Mouse (Mus musculus): ENCODE data around the gene Cx3cr1. TPM values are rescaled to one million over a fixed set of nuclear protein-coding genes. Genes with fewer than 3 reads are reported as not detected.

Gene Cx3cr1
- total and polyA plus RNA-seq, 3 experiments: 1.2 to 4.4 (median 3.7) TPM

DNA sequence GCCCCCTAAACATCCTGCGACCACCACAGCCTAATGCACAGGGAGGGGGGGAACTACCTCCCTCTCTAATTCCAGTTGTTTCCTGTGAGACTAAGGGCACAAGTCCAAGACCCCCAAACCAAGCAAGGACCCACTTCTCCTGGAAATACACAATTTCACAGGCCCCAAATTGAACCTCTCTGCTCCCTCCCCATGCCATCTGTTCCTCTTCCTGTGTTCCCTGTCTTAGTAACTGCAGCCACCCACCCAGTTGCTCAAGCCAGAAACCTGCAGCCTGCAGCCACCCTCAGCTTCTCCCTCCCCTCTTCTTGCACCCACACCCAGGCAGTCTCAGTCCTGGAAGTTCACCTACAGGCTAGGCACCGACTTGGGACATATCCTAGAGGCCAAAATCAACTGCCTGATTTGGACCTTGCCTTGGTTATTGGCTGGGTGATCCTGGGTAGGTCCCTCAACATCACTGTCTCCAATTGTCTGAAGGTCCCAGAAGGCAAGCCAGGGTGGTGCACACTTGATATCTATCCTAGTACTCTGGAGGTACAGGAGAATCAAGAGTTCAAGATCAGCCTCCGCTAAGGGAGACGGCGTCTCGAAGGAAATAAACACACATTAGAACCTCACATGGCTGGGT lies 90.8 kb downstream of the Cx3cr1 start:
- peaks cover 43% of the 10 kb centered on the region for H3K4me1 ChIP-seq (ENCODE audit: control insufficient read depth, insufficient read depth, low read length)
- TF ChIP-seq POLR2A (IDR thresholded peaks at IDR 0.05; ENCODE audit: insufficient read depth, low read depth, low read length): no peak
- TF ChIP-seq CTCF (IDR thresholded peaks at IDR 0.05): no peak
- no peak for TF ChIP-seq EP300 (IDR thresholded peaks at IDR 0.05; ENCODE audit: insufficient read depth, low read depth, low read length)
- H3K79me2 ChIP-seq (replicated peaks; ENCODE audit: control insufficient read depth, insufficient read depth, low read length): 0 out of 2 replicates have a peak, but pooled peaks cover 2% of the 10 kb centered on the region
- intact Hi-C loops (cut with DNase I): no loop called here
- peak overlapping the region; percentile 13 for H3K27ac ChIP-seq
- WGBS: 65% methylated on average over 6 of the region's 6 CpGs
- H3K27me3 ChIP-seq (ENCODE audit: control insufficient read depth, insufficient read depth, low read length): no peaks in the 10 kb centered on the region
- H3K9ac ChIP-seq (ENCODE audit: low read depth, low read length): no peak overlapping the region
- no peak overlapping the region for H3K4me3 ChIP-seq
- no peak for DNase-seq
- peaks cover 3% of the 10 kb centered on the region; the same call in 1 of the 2 replicates for H3K36me3 ChIP-seq (ENCODE audit: control insufficient read depth, insufficient read depth, low read length)

DNA sequence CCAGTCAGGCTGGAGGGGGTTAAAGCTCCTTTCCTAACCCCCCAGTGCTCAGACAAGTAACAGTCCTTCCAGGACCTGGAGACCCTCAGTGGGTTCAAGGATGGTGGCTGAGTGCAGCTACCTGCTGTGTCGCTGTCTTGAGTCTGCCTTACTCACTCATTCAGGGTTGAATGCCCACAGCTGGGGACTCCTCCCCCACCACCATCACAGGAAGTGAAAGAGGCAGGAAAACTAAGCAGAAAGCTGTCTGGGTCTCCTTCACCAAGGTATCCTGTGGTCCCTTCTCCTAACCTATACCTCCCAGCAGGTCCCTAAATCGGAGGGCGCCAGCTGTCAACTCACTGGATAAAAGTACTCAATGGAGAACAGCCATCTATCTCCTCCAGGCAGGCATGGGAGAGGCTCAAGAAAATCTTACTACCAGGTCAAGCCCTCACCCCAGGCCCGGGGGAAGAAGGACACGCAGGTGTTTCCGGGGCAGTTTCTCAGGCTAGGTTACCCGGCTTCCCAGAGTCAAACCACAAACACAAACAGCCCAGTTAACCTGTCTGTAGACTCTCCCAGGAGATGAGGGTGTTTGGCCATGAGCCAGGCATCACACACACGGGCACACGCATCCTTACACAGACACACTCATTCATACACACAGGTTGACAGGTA lies 91.4 kb downstream of the Cx3cr1 start:
- H3K4me1 ChIP-seq (ENCODE audit: control insufficient read depth, insufficient read depth, low read length): peaks cover 43% of the 10 kb centered on the region
- DNase-seq: peak in 1 of 2 experiments; percentile 55
- WGBS: 41% methylated on average over 9 of the region's 9 CpGs
- no peaks in the 10 kb centered on the region for H3K27me3 ChIP-seq (ENCODE audit: control insufficient read depth, insufficient read depth, low read length)
- TF ChIP-seq EP300 (IDR thresholded peaks at IDR 0.05; ENCODE audit: insufficient read depth, low read depth, low read length) (no peak), CTCF (IDR thresholded peaks at IDR 0.05) (no peak), POLR2A (IDR thresholded peaks at IDR 0.05; ENCODE audit: insufficient read depth, low read depth, low read length) (no peak)
- H3K9ac ChIP-seq (ENCODE audit: low read depth, low read length): no peak overlapping the region
- H3K36me3 ChIP-seq (ENCODE audit: control insufficient read depth, insufficient read depth, low read length): peaks cover 3% of the 10 kb centered on the region; the same call in 1 of the 2 replicates
- H3K79me2 ChIP-seq (replicated peaks; ENCODE audit: control insufficient read depth, insufficient read depth, low read length): 0 out of 2 replicates have a peak, but pooled peaks cover 2% of the 10 kb centered on the region
- intact Hi-C loops (cut with DNase I): no loop called here
- H3K27ac ChIP-seq: peak overlapping the region; percentile 20
- no peak overlapping the region for H3K4me3 ChIP-seq

- Histone ChIP-seq H3K36me3 (ENCODE audit: control insufficient read depth, insufficient read depth, low read length) (peaks cover 3% of the 10 kb centered on the region; the same call in 1 of the 2 replicates), H3K27ac (peak overlapping the region; percentile 20; the same call in 1 of the 2 replicates), H3K27me3 (ENCODE audit: control insufficient read depth, insufficient read depth, low read length) (no peaks in the 10 kb centered on the region), H3K4me1 (ENCODE audit: control insufficient read depth, insufficient read depth, low read length) (peaks cover 43% of the 10 kb centered on the region), H3K9ac (ENCODE audit: low read depth, low read length) (no peak overlapping the region), H3K79me2 (replicated peaks; ENCODE audit: control insufficient read depth, insufficient read depth, low read length) (0 out of 2 replicates have a peak, but pooled peaks cover 2% of the 10 kb centered on the region), H3K4me3 (no peak overlapping the region)
- intact Hi-C loops (cut with DNase I): no loop called here
- DNase-seq: no peak
- no peak for TF ChIP-seq EP300 (IDR thresholded peaks at IDR 0.05; ENCODE audit: insufficient read depth, low read depth, low read length)
- no peak for TF ChIP-seq CTCF (IDR thresholded peaks at IDR 0.05)
- TF ChIP-seq POLR2A (IDR thresholded peaks at IDR 0.05; ENCODE audit: insufficient read depth, low read depth, low read length): no peak
- WGBS: 8% methylated on average over 5 of the region's 5 CpGs
Measured at GRCm38 (mm10) chr9:119977557-119978060, 92.1 kb downstream of the Cx3cr1 start.

DNA sequence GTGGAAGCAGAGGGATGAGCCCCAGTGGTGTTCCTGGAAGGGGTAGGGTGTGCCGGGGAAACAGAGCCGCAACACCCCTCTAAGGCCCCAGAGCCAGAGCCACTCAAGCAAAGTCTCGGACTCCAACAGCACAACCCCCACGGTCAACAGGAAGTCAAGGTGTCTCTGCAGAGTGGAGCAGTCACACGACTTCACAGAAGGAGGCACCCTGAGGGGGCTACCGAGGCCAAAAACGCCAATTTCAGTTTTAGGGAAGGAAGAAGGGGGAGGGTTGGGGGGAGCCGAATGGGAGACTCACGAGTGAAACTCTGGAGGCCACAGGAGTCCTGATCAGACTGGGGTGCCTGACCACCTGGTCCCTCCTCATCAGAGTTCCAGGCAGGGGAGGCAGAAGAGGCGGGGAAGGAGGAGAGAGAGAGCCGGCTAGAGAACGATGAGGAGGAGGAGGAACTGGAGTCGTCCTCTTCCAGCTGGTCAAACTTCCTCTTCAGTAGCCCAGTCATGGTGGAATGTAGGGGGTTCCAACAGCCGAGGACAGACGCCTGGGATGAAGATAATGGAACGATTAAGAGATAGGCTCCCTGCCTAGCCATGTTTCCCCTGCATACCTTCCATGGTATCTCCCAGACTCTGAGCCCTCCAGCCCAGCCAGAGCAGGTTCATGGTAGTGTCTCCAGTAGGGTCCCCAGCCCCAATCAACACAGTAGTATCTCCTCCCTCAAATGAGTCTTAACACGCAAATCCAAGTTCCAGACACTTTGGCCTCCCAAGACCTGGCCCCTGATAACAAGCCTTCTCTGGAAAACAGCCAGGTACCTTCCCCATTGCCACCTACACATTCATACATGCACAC lies 92.7 kb downstream of the Cx3cr1 start:
- Histone ChIP-seq H3K79me2 (replicated peaks; ENCODE audit: control insufficient read depth, insufficient read depth, low read length) (0 out of 2 replicates have a peak, but pooled peaks cover 2% of the 10 kb centered on the region), H3K4me1 (ENCODE audit: control insufficient read depth, insufficient read depth, low read length) (peaks cover 42% of the 10 kb centered on the region), H3K4me3 (no peak overlapping the region)

DNA sequence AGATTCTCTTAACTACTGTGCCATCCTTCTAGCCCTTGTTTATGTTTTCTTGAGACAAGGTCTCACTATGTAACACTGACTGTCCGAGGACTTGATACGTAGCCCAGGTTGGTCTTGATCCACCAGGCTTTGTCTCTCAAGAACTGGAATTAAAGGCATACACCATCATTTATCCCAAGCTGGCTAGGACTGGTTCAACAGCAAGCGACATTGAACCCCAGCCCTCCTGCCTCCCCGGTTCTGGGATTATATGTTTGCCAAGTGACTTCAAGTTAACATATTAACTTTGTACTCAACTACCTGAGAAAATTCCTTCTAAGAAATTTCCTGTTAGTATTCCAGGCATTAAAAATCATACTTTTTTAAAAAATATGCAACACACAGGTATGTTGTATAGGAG lies 94.4 kb downstream of the Cx3cr1 start:
- no peak for TF ChIP-seq CTCF (IDR thresholded peaks at IDR 0.05)
- TF ChIP-seq EP300 (IDR thresholded peaks at IDR 0.05; ENCODE audit: insufficient read depth, low read depth, low read length): no peak
- TF ChIP-seq POLR2A (IDR thresholded peaks at IDR 0.05; ENCODE audit: insufficient read depth, low read depth, low read length): no peak
- H3K27ac ChIP-seq: no peak overlapping the region
- no peak overlapping the region for H3K9ac ChIP-seq (ENCODE audit: low read depth, low read length)
- no peak for DNase-seq
- peaks cover 4% of the 10 kb centered on the region for H3K36me3 ChIP-seq (ENCODE audit: control insufficient read depth, insufficient read depth, low read length)
- intact Hi-C loops (cut with DNase I): no loop called here
- 96% methylated on average over 4 of the region's 4 CpGs for WGBS
- H3K4me1 ChIP-seq (ENCODE audit: control insufficient read depth, insufficient read depth, low read length): peaks cover 36% of the 10 kb centered on the region
- no peaks in the 10 kb centered on the region for H3K27me3 ChIP-seq (ENCODE audit: control insufficient read depth, insufficient read depth, low read length)
- no peak overlapping the region for H3K4me3 ChIP-seq
- H3K79me2 ChIP-seq (replicated peaks; ENCODE audit: control insufficient read depth, insufficient read depth, low read length): 0 out of 2 replicates have a peak, but pooled peaks cover 2% of the 10 kb centered on the region

More for the DNA sequence above, 92.7 kb downstream of the Cx3cr1 start:
- Histone ChIP-seq H3K36me3 (ENCODE audit: control insufficient read depth, insufficient read depth, low read length) (peaks cover 5% of the 10 kb centered on the region), H3K27me3 (ENCODE audit: control insufficient read depth, insufficient read depth, low read length) (no peaks in the 10 kb centered on the region), H3K27ac (no peak overlapping the region; the same call in 1 of the 2 replicates), H3K9ac (ENCODE audit: low read depth, low read length) (no peak overlapping the region)
- WGBS: 28% methylated on average over 17 of the region's 17 CpGs
- TF ChIP-seq CTCF (IDR thresholded peaks at IDR 0.05): no peak
- TF ChIP-seq EP300 (IDR thresholded peaks at IDR 0.05; ENCODE audit: insufficient read depth, low read depth, low read length): no peak
- TF ChIP-seq POLR2A (IDR thresholded peaks at IDR 0.05; ENCODE audit: insufficient read depth, low read depth, low read length): no peak
- intact Hi-C loops (cut with DNase I): no loop called here
- DNase-seq: no peak
